Mouse (Mus musculus): Measurements from ENCODE around the gene Wwox.

DNA sequence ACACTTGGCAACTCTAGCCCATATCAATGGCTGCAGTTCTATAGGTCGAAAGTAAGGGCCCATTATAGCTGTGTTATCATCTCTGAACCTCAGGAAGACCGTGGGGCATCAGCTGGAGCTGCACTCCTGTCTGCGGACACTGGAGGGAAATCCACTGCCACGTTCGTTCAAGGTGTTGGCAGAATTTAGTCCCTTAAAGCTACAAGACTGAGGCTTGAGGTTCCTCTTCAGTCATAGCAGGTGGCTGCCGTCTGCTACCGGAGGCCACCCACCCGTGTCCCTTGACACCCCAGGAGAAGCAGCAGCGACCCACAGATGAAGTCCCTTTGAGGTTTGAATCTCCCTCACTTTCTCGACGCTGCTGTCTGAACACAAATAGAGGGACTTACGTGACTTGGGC is 376.9 kb downstream of the Wwox start:
- TF ChIP-seq CTCF (IDR thresholded peaks at IDR 0.05), result no peak
- TF ChIP-seq EP300 (IDR thresholded peaks at IDR 0.05), result no peak

Data from lung, postnatal 0 days (tissue).